Mouse (Mus musculus): ENCODE measurements at regions not wholly inside any gene's neighbourhood (a gene's known extent, or its start where the extent isn't known, plus 50 kb on each side); places are given as distances from the start of the nearest gene placed in this dataset.
"Not testable (repeated sequence)": the region's sequence is repeated elsewhere in the genome, so short reads cannot be mapped to it uniquely, and the experiment has no call there.

DNA sequence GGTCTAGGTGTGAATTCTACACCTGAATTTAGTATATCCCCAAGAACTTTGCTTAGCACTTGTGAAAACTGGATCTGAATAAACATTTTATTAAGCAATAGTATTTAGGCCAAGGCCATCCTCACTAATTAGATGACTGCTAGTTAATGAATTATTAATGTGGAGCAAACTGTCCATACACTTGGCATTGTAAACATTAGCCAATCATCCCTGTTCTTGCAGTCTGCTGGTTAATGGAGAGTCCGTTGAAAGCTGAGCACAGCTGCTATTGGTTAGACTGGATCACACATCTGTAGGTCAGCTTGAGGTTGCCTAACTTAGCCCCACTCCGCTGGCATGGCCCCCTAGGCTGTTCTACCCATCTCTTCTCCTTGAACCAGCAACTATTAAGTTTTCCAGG, 826.2 kb upstream of the 4930452B06Rik start:
- no peak for DNase-seq (ENCODE audit: low spot score in 2 of 2)

DNA sequence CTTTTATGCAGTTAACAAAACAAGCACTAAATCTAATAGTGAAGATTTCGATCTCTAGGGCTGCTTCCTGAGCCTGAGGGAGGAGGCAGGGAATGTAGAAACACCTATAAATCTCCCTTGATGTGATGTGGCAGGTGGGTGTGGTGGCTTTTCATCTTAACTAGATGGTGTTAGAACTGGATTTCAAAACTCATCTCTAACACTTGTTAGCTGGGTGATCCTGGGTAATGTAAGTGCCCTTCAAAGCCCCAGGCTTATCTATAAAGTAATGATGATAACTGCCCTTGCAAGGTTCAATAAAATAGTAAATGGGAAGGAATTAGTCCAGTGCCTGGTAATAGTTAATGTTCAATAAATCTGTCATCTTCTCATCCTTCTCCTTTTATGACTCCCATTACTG, 822.5 kb upstream of the 4930452B06Rik start:
- DNase-seq (ENCODE audit: low spot score in 2 of 2): no peak

DNA sequence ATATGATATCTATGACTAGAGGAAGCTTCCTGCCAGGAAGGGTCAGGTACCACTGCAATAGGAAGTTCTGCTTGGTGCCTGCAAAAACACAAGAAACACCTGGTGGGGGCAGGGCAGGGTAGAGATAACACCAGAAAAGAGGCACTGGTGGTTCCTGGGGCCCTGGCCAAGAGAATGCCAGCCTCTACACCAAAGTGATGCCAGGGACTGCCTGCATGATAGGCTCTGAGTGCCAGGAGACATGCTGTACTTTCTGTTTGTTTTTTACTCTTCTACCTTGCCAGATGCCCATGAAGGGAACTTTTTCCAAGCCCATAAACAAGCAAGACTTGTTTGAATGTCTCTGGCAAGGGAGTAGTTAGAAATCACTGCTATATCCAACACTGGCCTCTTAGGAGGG, 812.9 kb upstream of the 4930452B06Rik start:
- DNase-seq (ENCODE audit: low spot score in 2 of 2): no peak

DNA sequence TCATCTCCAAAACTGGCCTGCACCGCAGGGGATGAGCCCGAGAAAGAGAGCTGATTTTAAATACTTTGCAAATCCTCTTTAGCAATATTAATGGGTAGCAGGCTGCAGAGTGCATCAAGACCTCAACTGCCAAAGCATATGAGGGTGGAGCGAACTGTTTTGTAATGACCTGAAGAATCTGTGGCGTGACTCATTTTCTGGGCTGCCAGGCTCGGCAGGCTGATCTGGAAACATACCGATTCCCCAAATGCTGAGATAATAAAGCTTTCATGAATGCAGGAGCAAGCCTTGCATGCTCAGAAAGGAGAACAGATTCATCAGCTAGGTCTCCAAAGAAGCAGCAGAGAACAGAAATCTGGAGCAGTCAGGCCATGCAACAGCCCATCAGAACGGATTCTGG, 809.1 kb upstream of the 4930452B06Rik start:
- DNase-seq (ENCODE audit: low spot score in 2 of 2): peak in 1 of 2 experiments; percentile 23

DNA sequence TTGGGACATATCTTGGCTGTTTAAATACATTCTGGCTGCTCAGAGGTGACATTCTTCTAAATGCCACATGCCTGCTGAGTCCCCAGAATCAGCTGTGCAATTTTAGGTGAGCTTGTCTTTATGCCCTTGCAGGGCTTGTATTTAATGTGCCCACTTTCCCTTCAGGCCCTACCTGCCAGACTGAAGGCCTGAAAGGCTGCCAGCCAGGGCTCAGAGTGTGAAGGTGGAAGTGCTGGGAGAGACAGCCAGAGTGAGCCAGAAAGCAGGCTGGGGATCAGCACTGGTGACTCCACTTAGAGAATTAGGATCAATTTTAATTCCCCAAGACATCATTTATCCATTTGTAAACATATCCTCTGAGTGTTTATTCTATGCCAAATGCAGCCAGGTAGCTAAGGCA, 803.6 kb upstream of the 4930452B06Rik start:
- no peak for DNase-seq (ENCODE audit: low spot score in 2 of 2)

DNA sequence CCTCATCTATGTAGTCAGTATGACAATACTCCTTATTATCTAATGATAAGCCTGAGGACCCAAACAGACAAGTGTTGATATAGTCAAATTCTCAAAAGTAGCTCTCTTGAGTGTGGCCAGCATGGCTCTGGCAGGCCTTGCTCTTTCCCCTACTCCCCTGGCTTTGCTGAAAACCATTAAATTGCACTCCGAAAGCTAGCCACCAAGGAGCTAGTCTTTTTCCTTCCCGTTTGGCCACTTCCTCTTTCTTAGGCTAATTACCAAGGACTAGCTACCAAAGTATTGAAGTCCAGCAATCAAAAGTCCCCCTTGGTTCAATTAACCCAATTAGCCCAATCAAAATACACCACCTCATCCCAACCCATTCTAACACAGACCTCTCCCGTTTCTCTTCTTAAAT, 802.6 kb upstream of the 4930452B06Rik start:
- DNase-seq (ENCODE audit: low spot score in 2 of 2): no peak

DNA sequence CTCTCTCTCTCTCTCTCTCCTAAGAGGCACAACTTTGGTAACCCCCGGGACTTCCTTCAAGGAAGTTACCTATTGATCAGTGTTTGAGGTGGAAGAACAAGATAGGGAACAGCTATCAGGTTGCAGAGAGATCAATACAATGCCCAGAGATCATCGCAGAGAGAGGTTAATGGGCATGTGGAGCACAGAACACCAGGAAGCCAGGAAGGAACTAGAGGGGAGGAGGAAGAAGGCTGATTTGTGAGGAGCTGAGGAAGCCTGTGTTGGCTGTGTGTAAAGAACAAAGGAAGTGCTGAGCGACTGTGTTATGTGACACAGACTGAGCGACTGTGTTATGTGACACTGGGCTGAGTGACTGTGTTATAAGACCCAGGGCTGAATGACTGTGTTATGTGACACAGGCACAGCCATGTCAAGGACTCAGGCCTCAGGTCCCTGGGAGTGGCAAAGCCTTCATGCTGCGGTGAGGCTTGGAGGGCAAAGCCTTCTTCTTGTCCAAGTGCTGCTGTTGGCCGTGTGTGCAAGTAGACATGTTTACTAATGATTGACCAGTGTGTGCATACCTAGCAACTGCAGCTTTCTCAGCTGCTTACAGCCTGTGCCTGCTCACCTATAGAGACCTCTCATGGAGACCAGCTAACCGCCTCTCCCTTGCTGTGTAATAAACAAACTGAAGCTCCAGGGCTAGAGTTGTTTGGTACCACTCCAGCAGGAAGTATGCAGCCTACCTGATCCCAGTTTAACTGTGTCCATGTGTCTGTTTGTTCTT, 801.8 kb upstream of the 4930452B06Rik start:
- no peak for DNase-seq (ENCODE audit: low spot score in 2 of 2)

DNA sequence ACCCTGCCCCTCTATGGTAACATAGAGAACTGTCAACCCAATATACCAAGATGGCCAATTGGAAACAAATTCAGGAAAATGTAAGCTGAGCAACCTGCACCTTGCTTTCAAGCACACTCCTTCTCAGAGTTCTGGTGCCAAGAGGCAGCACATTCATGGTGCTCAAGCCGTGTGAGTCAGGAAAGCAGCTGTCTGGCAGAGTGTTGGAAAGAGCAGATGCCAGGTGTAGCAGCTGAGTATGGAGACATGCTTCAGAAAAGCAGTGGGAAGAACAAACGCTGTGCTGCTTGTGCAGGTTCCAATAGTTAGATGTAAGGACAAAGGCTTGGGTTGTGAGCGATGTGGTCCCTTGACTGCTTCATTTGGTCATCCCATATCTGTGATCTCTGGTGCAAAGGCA, 794.0 kb upstream of the 4930452B06Rik start:
- no peak for DNase-seq (ENCODE audit: low spot score in 2 of 2)

DNA sequence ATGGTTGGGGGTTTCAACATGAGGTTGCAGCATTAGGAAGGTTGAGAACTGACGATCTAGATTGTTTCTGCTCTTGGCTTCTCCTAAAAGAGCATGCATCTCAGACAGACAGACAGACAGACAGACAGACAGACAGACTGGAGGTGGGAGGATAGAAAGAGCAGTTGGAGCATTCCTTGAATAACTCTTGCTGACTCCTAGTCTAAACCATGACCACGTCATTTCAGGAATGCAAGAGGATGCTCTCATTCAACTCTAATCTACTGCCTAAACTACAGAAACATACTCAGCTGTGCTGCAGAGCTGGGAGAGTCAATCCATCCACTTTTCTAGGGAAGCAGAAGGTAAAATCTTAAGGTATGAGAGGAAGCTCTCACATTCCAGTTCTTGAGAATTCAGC, 792.8 kb upstream of the 4930452B06Rik start:
- DNase-seq (ENCODE audit: low spot score in 2 of 2): no peak

DNA sequence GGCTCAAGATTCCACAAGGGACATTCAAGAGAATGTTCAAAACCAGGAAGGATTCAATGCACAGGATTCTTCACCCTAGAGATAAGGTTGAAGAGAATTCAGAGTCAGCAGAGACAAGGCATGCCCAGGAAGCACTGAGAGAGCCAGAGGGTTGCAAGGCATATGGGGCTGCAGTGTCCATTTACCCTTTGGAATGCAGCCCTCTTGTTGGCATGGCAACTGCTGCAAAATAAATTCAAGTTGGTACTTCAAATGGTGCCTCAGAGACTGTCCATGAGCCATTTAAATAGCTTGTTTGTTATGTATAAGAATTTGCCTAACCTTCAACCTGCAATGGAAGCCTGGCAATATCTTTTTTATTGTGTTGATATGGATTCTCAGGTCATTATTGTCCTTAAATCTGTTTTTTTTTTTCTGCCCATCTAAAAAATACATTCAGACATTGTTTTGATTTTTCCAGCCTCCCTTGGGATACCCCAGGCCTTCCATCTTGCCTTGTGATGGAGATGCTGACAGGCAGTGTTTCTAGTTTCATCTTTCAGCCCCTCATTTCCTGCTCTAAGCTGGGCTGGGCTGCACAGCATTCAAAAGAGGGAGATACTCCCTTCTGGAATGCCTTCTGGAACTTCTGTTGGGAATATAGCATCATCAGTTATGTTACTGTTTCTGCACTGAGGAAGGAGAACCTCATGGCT, 791.9 kb upstream of the 4930452B06Rik start:
- DNase-seq (ENCODE audit: low spot score in 2 of 2): no peak

DNA sequence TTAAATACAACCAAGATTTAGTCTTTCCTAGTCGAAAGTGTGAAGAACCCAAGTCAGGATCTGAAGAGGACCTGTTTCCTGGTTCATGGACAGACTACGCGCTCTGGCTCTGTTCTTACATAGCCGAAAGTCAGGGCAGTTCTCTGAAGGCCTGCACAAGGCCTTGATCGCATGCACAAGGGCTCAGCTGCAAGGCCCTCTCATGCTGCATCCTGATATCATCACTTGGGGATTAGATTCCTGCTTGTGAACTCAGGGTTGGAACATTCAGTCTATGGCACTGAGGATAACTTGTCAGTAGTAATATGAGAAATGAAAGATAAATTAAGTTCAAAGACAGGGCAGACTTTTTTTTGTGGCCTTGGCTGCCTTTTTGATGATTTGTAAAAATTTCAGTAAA, 789.9 kb upstream of the 4930452B06Rik start:
- no peak for DNase-seq (ENCODE audit: low spot score in 2 of 2)

DNA sequence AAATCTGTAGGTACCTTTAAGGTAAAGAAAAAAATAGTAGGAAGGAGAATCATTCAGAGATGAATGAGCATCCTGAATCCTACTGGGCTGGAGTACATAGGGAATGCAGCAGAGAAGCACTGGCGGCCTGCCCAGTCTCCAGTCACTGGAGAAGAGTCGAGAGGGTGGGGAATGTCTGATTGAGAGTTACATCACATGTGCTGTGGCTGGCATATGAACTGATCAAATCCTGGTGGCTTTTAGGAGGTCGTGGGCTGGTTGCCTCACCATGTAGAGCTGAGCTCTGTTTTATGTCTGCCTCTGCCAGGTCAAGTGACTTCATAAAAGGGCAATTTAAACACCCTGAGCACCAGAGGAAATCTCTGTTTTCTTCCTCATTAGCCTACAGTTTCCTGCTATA, 783.9 kb upstream of the 4930452B06Rik start:
- peak; percentile 19 to 62 for DNase-seq (ENCODE audit: low spot score in 2 of 2)

DNA sequence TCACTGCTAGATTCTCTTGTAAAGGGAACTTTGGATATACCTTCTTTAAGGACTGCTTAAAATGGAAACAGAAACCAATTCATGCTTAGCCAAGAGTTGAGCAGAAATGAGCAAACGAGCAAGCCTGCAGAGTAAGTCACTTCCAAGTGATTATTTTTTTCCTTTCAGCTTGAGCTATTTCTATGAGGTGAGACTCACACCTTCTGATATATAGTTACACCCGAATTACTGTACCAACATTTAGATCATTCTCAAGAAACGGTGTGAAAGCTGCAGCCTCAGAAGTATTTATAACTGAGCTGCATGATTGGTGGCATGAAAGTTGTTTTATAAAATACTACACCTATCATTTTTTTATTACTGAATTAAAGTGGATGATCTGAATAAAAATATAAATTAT, 771.9 kb upstream of the 4930452B06Rik start:
- DNase-seq (ENCODE audit: low spot score in 2 of 2): no peak

DNA sequence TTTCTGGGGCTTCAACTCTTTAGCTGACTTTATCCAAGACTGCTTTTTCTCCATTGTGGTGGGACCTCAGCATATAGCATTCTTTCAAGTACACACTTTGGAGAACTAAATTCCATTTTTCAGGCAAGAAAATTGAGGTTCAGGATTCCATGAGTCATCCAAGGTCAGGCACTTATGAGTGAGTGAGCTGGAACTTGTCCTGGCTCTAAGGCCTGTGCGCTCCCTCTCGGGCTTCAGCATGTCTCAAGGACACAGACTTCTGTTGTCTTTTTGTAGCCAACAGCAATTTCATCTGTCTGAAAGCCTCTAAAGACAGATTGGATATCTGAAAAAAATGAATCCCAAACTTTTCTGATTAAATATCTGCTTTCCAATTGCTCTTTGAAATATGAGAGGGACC, 769.1 kb upstream of the 4930452B06Rik start:
- no peak for DNase-seq (ENCODE audit: low spot score in 2 of 2)

DNA sequence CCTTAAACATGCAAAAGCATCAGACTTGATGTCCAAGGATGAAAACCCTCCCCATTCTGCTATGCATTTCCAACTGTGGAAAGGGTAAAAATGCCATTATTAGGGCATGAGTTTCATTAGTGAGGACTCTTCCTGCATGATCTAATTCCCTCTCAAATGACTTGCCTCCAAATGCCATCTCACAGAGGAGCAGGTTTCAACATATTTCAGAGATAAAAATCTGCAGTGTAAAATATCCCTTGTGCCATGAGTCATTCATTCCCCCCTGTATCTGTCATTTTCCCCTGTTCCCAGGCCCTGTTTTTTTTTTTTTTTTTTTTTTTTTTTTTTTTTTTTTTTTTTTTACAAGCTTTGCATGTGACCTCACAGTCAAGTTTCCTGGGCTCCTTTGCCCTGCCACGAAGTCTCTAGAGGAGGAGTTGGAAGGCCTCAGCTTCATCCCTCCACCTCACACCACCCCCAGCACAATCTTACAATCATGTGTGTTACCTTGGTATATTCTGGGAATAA, 767.1 kb upstream of the 4930452B06Rik start:
- DNase-seq (ENCODE audit: low spot score in 2 of 2): no peak

DNA sequence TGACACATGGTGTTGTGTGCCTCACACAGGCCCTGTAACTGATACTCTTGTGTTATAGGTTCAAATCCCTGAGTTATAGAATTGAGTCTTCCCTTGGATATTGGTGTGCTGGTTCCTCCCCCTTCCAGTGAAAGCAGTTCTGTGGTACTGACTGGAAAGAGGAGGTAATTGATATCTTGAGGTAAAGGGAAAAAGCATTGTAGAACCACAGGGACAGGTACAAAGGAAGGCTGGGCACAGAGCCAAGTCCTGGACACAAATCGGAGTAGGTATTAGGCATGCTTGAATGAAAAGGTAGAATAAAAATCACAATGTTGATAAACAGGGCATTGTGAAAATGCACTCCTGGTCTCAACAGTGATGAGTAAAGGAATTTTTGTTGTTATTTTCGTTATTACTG, 765.8 kb upstream of the 4930452B06Rik start:
- DNase-seq (ENCODE audit: low spot score in 2 of 2): no peak

DNA sequence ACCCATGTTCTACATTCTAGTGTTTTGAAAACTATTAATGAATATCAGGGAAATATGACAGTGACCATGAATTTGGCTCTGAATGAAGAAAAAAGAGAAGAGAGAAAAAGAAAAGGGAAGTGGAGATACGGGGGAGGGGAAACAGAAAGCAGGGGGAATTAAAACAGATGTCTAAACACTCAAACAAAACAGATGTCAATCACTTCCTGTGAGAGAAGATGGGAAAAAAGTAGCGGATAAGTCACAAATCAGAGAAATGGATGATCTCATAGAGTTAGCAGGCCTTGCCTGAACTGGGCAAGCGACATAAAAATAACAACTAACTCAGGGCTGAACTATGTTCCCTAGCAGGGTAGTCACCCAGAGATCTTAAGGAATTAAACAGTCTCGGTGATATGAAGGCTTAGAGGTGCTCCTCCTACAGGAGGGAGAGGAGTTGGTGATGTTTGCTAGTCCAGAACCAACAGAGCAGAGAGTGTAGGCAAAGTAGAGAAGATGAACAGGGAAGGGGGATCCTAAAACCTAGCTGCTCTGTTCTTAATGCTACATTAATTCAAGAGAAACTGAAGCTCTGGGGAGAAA, 745.9 kb upstream of the 4930452B06Rik start:
- no peak for DNase-seq (ENCODE audit: low spot score in 2 of 2)

DNA sequence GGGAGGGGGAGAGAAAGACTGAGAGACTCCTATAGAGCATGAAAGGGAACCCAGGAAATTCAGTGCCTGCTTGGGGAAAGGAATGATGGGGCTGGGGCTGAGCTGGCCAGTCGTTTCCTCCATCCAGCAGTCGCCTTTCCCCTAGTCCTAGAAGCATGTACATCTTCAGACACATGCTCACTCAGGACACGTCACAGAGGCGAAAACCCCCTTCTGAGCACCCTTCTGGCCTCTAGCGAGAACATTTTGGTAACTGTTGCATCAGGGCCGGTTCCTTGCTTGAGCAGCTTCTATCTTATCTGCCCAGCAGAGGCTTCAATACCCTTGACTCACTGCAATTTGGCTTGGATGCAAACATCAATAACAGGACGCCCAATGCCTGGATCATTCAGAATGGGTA, 737.6 kb upstream of the 4930452B06Rik start:
- DNase-seq (ENCODE audit: low spot score in 2 of 2): no peak

DNA sequence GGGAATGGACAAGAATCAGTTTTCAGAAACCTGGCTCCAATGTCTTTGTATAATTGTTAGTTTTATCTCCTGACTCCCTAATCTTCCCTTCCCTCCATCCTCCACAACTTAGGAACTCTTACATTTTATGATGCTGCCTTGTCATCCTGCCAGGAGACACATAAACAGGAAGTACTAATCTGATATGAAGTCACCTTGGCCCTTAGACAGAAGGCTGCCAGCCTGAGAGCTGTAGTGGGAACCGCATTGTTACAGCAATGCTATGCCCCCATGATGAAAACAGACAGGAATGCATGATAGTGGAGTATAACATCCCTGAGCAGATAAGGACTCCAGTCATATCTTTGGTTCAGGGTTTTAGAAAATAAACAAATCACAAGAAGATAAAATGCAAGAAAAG, 734.8 kb upstream of the 4930452B06Rik start:
- DNase-seq (ENCODE audit: low spot score in 2 of 2): no peak

DNA sequence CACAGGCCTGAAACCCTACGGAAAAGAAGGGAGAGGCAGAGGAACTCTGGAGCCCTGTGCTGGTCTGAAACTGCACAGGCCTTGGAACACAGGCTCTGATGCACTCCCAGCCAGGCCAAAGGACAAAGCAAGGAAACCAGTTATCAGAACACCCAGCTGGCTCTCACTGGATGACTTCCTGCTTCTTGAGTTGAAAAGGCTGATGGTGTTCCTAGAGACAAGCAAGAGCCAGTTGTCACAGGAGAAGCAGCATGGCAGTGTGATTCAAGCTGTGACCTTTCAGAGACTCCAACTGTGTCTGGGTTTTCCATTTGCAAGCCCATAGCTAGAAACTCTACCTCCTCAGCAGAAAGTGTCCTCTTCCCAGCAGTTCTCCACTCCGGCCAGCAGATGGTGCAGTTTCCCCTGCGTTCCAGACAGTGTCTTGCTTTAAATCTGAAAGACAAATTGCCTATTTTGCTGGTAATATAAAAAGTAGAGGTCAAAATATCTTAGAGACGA, 727.3 kb upstream of the 4930452B06Rik start:
- peak; percentile 63 to 75 for DNase-seq (ENCODE audit: low spot score in 2 of 2)

DNA sequence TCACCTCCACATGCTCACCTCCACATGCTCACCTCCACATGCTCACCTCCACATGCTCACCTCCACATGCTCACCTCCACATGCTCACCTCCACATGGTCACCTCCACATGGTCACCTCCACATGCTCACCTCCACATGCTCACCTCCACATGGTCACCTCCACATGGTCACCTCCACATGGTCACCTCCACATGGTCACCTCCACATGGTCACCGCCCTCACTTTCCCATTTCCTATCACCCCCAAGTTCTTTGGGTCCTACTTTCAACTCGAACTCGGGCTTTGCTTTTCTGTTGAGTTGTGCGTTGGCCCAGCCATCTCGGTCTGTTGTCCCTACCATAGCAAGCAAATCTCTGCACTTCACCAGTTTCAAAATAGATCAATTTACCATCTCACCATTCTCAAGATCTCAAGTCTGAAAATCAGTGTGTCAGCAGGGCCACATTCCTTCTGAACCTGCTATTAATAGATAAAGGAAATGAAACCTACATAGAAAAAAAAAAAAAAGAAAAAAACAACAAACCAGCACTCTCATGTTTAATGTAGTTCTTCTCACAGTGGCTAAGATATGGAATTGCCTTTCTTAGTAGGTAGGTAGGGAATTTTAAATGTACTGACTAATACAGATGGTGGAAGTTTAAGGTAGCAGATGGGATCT, 724.0 kb upstream of the 4930452B06Rik start:
- not testable (repeated sequence) for DNase-seq (ENCODE audit: low spot score in 2 of 2)

DNA sequence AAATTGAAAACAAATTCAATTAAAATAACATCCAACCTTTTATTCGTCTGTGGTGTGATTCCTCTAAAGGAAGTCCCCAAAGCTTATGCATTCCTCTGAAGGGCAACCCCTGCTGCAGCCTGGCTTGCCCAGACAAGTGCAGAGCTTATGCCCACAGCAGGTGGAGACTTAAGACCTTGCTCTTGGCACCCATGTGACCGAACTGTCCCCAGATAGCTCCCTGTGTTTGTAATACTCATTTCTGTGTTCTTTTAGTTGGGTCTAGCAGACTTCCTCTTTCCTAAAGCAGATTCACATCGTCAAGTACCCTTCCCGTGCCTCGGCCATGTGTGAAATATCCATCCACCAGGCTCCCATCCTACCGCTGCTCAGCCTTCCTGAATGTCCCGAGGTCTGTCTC, 723.1 kb upstream of the 4930452B06Rik start:
- DNase-seq (ENCODE audit: low spot score in 2 of 2): no peak
